Mouse (Mus musculus) liver, embryonic 14.5 days (tissue): ENCODE data around the gene Nfatc4. TPM values are rescaled to one million over a fixed set of nuclear protein-coding genes. Genes with fewer than 3 reads are reported as not detected.

Experiments used
- ATAC-seq: fragments of 200-750 bp; cut with Nextera tagmentation; 2 replicates; pipeline ENCODE4 v1.8.0; 2017; ENCODE audit warnings: moderate number of reproducible peaks, mild to moderate bottlenecking, moderate library complexity; ENCODE audit not compliant: insufficient read depth
- DNase-seq, 3 experiments: peaks; one replicate each; pipeline ENCODE4 v3.0.0-alpha.2; 2012 to 2013; ENCODE audit warnings: low read depth in 3 of 3, low spot score in 3 of 3
- H3K27ac ChIP-seq: fragments of 300-500 bp; sonication (generic); 2 replicates; pipeline ENCODE4 v1.5.1; 2014; ENCODE audit warnings: moderate library complexity, mild to moderate bottlenecking, control low read depth, inconsistent platforms
- H3K27me3 ChIP-seq: fragments of 300-500 bp; sonication (generic); 2 replicates; pipeline ENCODE4 v1.6.1; 2014; ENCODE audit warnings: mild to moderate bottlenecking, low read length, moderate library complexity; ENCODE audit not compliant: control insufficient read depth, insufficient read depth
- H3K36me3 ChIP-seq: fragments of 300-500 bp; sonication (generic); replicated peaks from 2 replicates; pipeline ENCODE4 v1.6.1; 2014; ENCODE audit warnings: low read depth; ENCODE audit not compliant: control insufficient read depth, insufficient read depth
- H3K4me1 ChIP-seq, 2 experiments: fragments of 200-500 bp in 1 of 2; fragments of 300-500 bp in 1 of 2; sonication (generic) in 1 of 2; replicated peaks; 2 replicates each; pipeline ENCODE4 v1.6.1; 2012 to 2014; ENCODE audit warnings: antibody characterized with exemption in 1 of 2, inconsistent platforms in 1 of 2, low read length in 1 of 2; ENCODE audit not compliant: control insufficient read depth in 2 of 2, insufficient read depth in 2 of 2
- H3K4me2 ChIP-seq: fragments of 300-500 bp; sonication (generic); 2 replicates; pipeline ENCODE4 v1.6.1; 2014; ENCODE audit warnings: low read depth, mild to moderate bottlenecking, control low read depth, moderate library complexity
- H3K4me3 ChIP-seq, 2 experiments: fragments of 200-500 bp in 1 of 2; fragments of 300-500 bp in 1 of 2; sonication (generic) in 1 of 2; 2 replicates each; pipeline ENCODE4 v1.5.1; 2012 to 2014; ENCODE audit warnings: low read depth in 2 of 2, low read length in 2 of 2, mild to moderate bottlenecking in 2 of 2, control low read depth in 1 of 2, inconsistent platforms in 1 of 2, moderate library complexity in 1 of 2; ENCODE audit not compliant: insufficient read depth in 1 of 2
- H3K9ac ChIP-seq: fragments of 300-500 bp; sonication (generic); replicated peaks from 2 replicates; pipeline ENCODE4 v1.6.1; 2014; ENCODE audit warnings: mild to moderate bottlenecking, control low read depth, moderate library complexity
- H3K9me3 ChIP-seq: fragments of 300-500 bp; sonication (generic); 2 replicates; pipeline ENCODE4 v1.6.1; 2016; ENCODE audit warnings: low read length, mixed read lengths; ENCODE audit not compliant: control insufficient read depth
- CTCF ChIP-seq: IDR thresholded peaks from 2 replicates; pipeline ENCODE4 v1.5.1; 2016; ENCODE audit warnings: antibody characterized with exemption, low read depth, control low read depth
- EP300 ChIP-seq: IDR thresholded peaks from 2 replicates; pipeline ENCODE4 v1.6.1; 2016; ENCODE audit warnings: antibody characterized with exemption, low read depth
- WGBS: fragments of 180-500 bp; shearing (Covaris S2); extraction: QIAGEN DNeasy Blood & Tissue Kit; methylation state at CpG from one replicate; pipeline ENCODE4 v1.1.7; 2014; ENCODE audit not compliant: insufficient replicate concordance; 5-methylcytosine and 5-hydroxymethylcytosine counted together
- polyA plus RNA-seq, 2 experiments: library from polyadenylated mRNA; depleted of rRNA in 1 of 2; stranded (reverse) in 1 of 2; unstranded in 1 of 2; fragments of >200 nt; fragmentation: Nextera tagmentation in 1 of 2; extraction: Ambion mirVana in 1 of 2; gene quantifications; 2 replicates each; pipeline versions ENCODE4 v1.2.1 to v1.2.3; 2012 to 2014

The Nfatc4 gene
- polyA plus RNA-seq, 2 experiments = 0.33 to 1.0 TPM

- H3K4me1 ChIP-seq = peaks cover 10 to 23% of the 10 kb centered on the region in 2 experiments
- H3K4me3 ChIP-seq = no peak overlapping the region
These were observed 58.0 kb downstream of the Nfatc4 start for GRCm38 (mm10) chr14:55880982-55881381.

GRCm38 (mm10) chr14:55882171-55882641 is 59.3 kb downstream of the Nfatc4 start:
- H3K4me2 ChIP-seq = no peak overlapping the region
- H3K36me3 ChIP-seq = peaks cover 2% of the 10 kb centered on the region; the same call in 1 of the 2 replicates
- no peak overlapping the region for H3K4me3 ChIP-seq
- ATAC-seq (peak; percentile 33), DNase-seq (peak in 2 of 3 experiments; percentile 35)
- TF ChIP-seq EP300 = no peak
- no peak for TF ChIP-seq CTCF
- H3K27ac ChIP-seq = no peak overlapping the region
- peaks cover 13 to 23% of the 10 kb centered on the region in 2 experiments for H3K4me1 ChIP-seq
- H3K27me3 ChIP-seq = no peaks in the 10 kb centered on the region; the same call in none of the 2 replicates
- H3K9ac ChIP-seq = no peak overlapping the region
- 38% methylated on average over 6 of the region's 6 CpGs for WGBS
- H3K9me3 ChIP-seq = no peaks in the 10 kb centered on the region

More at GRCm38 (mm10) chr14:55880982-55881381, 58.0 kb downstream of the Nfatc4 start:
- DNase-seq (no peak), ATAC-seq (no peak)
- WGBS = 43% methylated on average over 8 of the region's 8 CpGs
- no peak overlapping the region for H3K4me2 ChIP-seq
- no peaks in the 10 kb centered on the region; the same call in none of the 2 replicates for H3K27me3 ChIP-seq
- no peaks in the 10 kb centered on the region for H3K36me3 ChIP-seq
- H3K27ac ChIP-seq = no peak overlapping the region
- no peaks in the 10 kb centered on the region for H3K9me3 ChIP-seq
- H3K9ac ChIP-seq = no peak overlapping the region
- TF ChIP-seq EP300 (no peak), CTCF (no peak)

GRCm38 (mm10) chr14:55883149-55883661 is 60.3 kb downstream of the Nfatc4 start:
- Histone ChIP-seq H3K27ac (no peak overlapping the region), H3K9ac (no peak overlapping the region), H3K36me3 (peaks cover 11% of the 10 kb centered on the region), H3K4me2 (no peak overlapping the region), H3K4me3 (no peak overlapping the region), H3K9me3 (no peaks in the 10 kb centered on the region), H3K4me1 (peaks cover 13 to 19% of the 10 kb centered on the region in 2 experiments), H3K27me3 (no peaks in the 10 kb centered on the region)
- DNase-seq (no peak), ATAC-seq (no peak)
- TF ChIP-seq CTCF = no peak
- TF ChIP-seq EP300 = no peak
- WGBS = 80% methylated on average over 13 of the region's 13 CpGs

Other genes starting within 250 kb of the Nfatc4 start
Only the 30 nearest of the 34 such genes appear.
- 36.2 and 56.0 TPM in 2 replicates for gene Psme2, start 232.0 kb upstream of the Nfatc4 start, polyA plus RNA-seq (2012; rRNA removed)
- 181 and 190 TPM in 2 replicates for gene Psme2, start 232.0 kb upstream of the Nfatc4 start, polyA plus RNA-seq (2014; fragmentation: Nextera tagmentation; extraction: Ambion mirVana)
- gene Rnf31, start 231.4 kb upstream of the Nfatc4 start, polyA plus RNA-seq (2012; rRNA removed) = 6.2 and 6.5 TPM in 2 replicates
- 6.6 and 7.6 TPM in 2 replicates for gene Rnf31, start 231.4 kb upstream of the Nfatc4 start, polyA plus RNA-seq (2014; fragmentation: Nextera tagmentation; extraction: Ambion mirVana)
- gene Irf9, start 219.6 kb upstream of the Nfatc4 start, polyA plus RNA-seq (2012; rRNA removed) = 13.5 and 15.1 TPM in 2 replicates
- gene Irf9, start 219.6 kb upstream of the Nfatc4 start, polyA plus RNA-seq (2014; fragmentation: Nextera tagmentation; extraction: Ambion mirVana) = 11.2 and 13.8 TPM in 2 replicates
- gene Rec8, start 205.1 kb upstream of the Nfatc4 start, polyA plus RNA-seq (2012; rRNA removed) = 1.7 and 1.9 TPM in 2 replicates
- gene Rec8, start 205.1 kb upstream of the Nfatc4 start, polyA plus RNA-seq (2014; fragmentation: Nextera tagmentation; extraction: Ambion mirVana) = 0.87 and 1.0 TPM in 2 replicates
- 13.5 and 27.6 TPM in 2 replicates for gene Ipo4, start 187.2 kb upstream of the Nfatc4 start, polyA plus RNA-seq (2012; rRNA removed)
- 22.6 and 27.9 TPM in 2 replicates for gene Ipo4, start 187.2 kb upstream of the Nfatc4 start, polyA plus RNA-seq (2014; fragmentation: Nextera tagmentation; extraction: Ambion mirVana)
- gene Gm49378, start 185.2 kb upstream of the Nfatc4 start, polyA plus RNA-seq (2012; rRNA removed) = 2.0 and 3.4 TPM in 2 replicates
- gene Gm49378, start 185.2 kb upstream of the Nfatc4 start, polyA plus RNA-seq (2014; fragmentation: Nextera tagmentation; extraction: Ambion mirVana) = 2.0 and 2.9 TPM in 2 replicates
- 26.4 and 33.2 TPM in 2 replicates for gene Tm9sf1, start 179.3 kb upstream of the Nfatc4 start, polyA plus RNA-seq (2012; rRNA removed)
- 42.8 and 45.4 TPM in 2 replicates for gene Tm9sf1, start 179.3 kb upstream of the Nfatc4 start, polyA plus RNA-seq (2014; fragmentation: Nextera tagmentation; extraction: Ambion mirVana)
- gene Tssk4, start 173.0 kb upstream of the Nfatc4 start, polyA plus RNA-seq (2012; rRNA removed) = 0.34 and 0.39 TPM in 2 replicates
- gene Tssk4, start 173.0 kb upstream of the Nfatc4 start, polyA plus RNA-seq (2014; fragmentation: Nextera tagmentation; extraction: Ambion mirVana) = 0.19 and 0.23 TPM in 2 replicates
- gene Mdp1, start 162.6 kb upstream of the Nfatc4 start, polyA plus RNA-seq (2012; rRNA removed) = 11.6 and 13.4 TPM in 2 replicates
- gene Mdp1, start 162.6 kb upstream of the Nfatc4 start, polyA plus RNA-seq (2014; fragmentation: Nextera tagmentation; extraction: Ambion mirVana) = 15.5 and 16.6 TPM in 2 replicates
- 10.6 and 14.1 TPM in 2 replicates for gene Gmpr2, start 151.2 kb upstream of the Nfatc4 start, polyA plus RNA-seq (2012; rRNA removed)
- gene Gmpr2, start 151.2 kb upstream of the Nfatc4 start, polyA plus RNA-seq (2014; fragmentation: Nextera tagmentation; extraction: Ambion mirVana) = 17.9 and 18.2 TPM in 2 replicates
- gene Nedd8, start 151.0 kb upstream of the Nfatc4 start, polyA plus RNA-seq (2012; rRNA removed) = 101 and 168 TPM in 2 replicates
- gene Nedd8, start 151.0 kb upstream of the Nfatc4 start, polyA plus RNA-seq (2014; fragmentation: Nextera tagmentation; extraction: Ambion mirVana) = 279 and 286 TPM in 2 replicates
- 13.4 and 16.6 TPM in 2 replicates for gene Tinf2, start 141.3 kb upstream of the Nfatc4 start, polyA plus RNA-seq (2012; rRNA removed)
- 19.0 and 19.3 TPM in 2 replicates for gene Tinf2, start 141.3 kb upstream of the Nfatc4 start, polyA plus RNA-seq (2014; fragmentation: Nextera tagmentation; extraction: Ambion mirVana)
- gene Tgm1, start 109.2 kb upstream of the Nfatc4 start, polyA plus RNA-seq (2012; rRNA removed) = 2.0 and 2.4 TPM in 2 replicates
- gene Tgm1, start 109.2 kb upstream of the Nfatc4 start, polyA plus RNA-seq (2014; fragmentation: Nextera tagmentation; extraction: Ambion mirVana) = 2.0 and 2.3 TPM in 2 replicates
- 10.9 and 12.8 TPM in 2 replicates for gene Rabggta, start 100.9 kb upstream of the Nfatc4 start, polyA plus RNA-seq (2012; rRNA removed)
- gene Rabggta, start 100.9 kb upstream of the Nfatc4 start, polyA plus RNA-seq (2014; fragmentation: Nextera tagmentation; extraction: Ambion mirVana) = 7.4 and 8.1 TPM in 2 replicates
- gene Dhrs1, start 77.5 kb upstream of the Nfatc4 start, polyA plus RNA-seq (2012; rRNA removed) = 21.2 and 31.0 TPM in 2 replicates
- gene Dhrs1, start 77.5 kb upstream of the Nfatc4 start, polyA plus RNA-seq (2014; fragmentation: Nextera tagmentation; extraction: Ambion mirVana) = 34.4 and 40.4 TPM in 2 replicates
- gene Nop9, start 77.5 kb upstream of the Nfatc4 start, polyA plus RNA-seq (2012; rRNA removed) = 13.1 and 13.2 TPM in 2 replicates
- 20.8 and 27.5 TPM in 2 replicates for gene Nop9, start 77.5 kb upstream of the Nfatc4 start, polyA plus RNA-seq (2014; fragmentation: Nextera tagmentation; extraction: Ambion mirVana)
- 37.3 and 42.1 TPM in 2 replicates for gene Cideb, start 64.7 kb upstream of the Nfatc4 start, polyA plus RNA-seq (2012; rRNA removed)
- 40.0 and 42.8 TPM in 2 replicates for gene Cideb, start 64.7 kb upstream of the Nfatc4 start, polyA plus RNA-seq (2014; fragmentation: Nextera tagmentation; extraction: Ambion mirVana)
- gene Ltb4r2, start 61.7 kb upstream of the Nfatc4 start, polyA plus RNA-seq (2012; rRNA removed) = 0.65 and 0.67 TPM in 2 replicates
- gene Ltb4r2, start 61.7 kb upstream of the Nfatc4 start, polyA plus RNA-seq (2014; fragmentation: Nextera tagmentation; extraction: Ambion mirVana) = 0.39 and 0.67 TPM in 2 replicates
- gene Ltb4r1, start 57.2 kb upstream of the Nfatc4 start, polyA plus RNA-seq (2012; rRNA removed) = 2.9 and 3.3 TPM in 2 replicates
- 1.7 and 2.7 TPM in 2 replicates for gene Ltb4r1, start 57.2 kb upstream of the Nfatc4 start, polyA plus RNA-seq (2014; fragmentation: Nextera tagmentation; extraction: Ambion mirVana)
- 0.88 and 1.0 TPM in 2 replicates for gene Adcy4, start 39.0 kb upstream of the Nfatc4 start, polyA plus RNA-seq (2012; rRNA removed)
- 0.66 and 1.2 TPM in 2 replicates for gene Adcy4, start 39.0 kb upstream of the Nfatc4 start, polyA plus RNA-seq (2014; fragmentation: Nextera tagmentation; extraction: Ambion mirVana)
- 13.1 and 15.1 TPM in 2 replicates for gene Ripk3, start 34.3 kb upstream of the Nfatc4 start, polyA plus RNA-seq (2012; rRNA removed)
- 18.2 and 22.0 TPM in 2 replicates for gene Ripk3, start 34.3 kb upstream of the Nfatc4 start, polyA plus RNA-seq (2014; fragmentation: Nextera tagmentation; extraction: Ambion mirVana)
- gene Nynrin, start 30.9 kb downstream of the Nfatc4 start, polyA plus RNA-seq (2012; rRNA removed) = 1.7 and 1.9 TPM in 2 replicates
- 1.2 and 1.4 TPM in 2 replicates for gene Nynrin, start 30.9 kb downstream of the Nfatc4 start, polyA plus RNA-seq (2014; fragmentation: Nextera tagmentation; extraction: Ambion mirVana)
- gene Cbln3, start 61.2 kb downstream of the Nfatc4 start, polyA plus RNA-seq (2012; rRNA removed) = 0.15 and 0.16 TPM in 2 replicates
- 0.06 and 0.15 TPM in 2 replicates for gene Cbln3, start 61.2 kb downstream of the Nfatc4 start, polyA plus RNA-seq (2014; fragmentation: Nextera tagmentation; extraction: Ambion mirVana)
- gene Khnyn, start 61.8 kb downstream of the Nfatc4 start, polyA plus RNA-seq (2012; rRNA removed) = 5.8 and 7.5 TPM in 2 replicates
- gene Khnyn, start 61.8 kb downstream of the Nfatc4 start, polyA plus RNA-seq (2014; fragmentation: Nextera tagmentation; extraction: Ambion mirVana) = 2.4 and 2.8 TPM in 2 replicates
- 6.1 and 6.7 TPM in 2 replicates for gene Sdr39u1, start 77.1 kb downstream of the Nfatc4 start, polyA plus RNA-seq (2012; rRNA removed)
- gene Sdr39u1, start 77.1 kb downstream of the Nfatc4 start, polyA plus RNA-seq (2014; fragmentation: Nextera tagmentation; extraction: Ambion mirVana) = 11.8 and 12.0 TPM in 2 replicates
- gene Cma1, start 121.5 kb downstream of the Nfatc4 start, polyA plus RNA-seq (2012; rRNA removed) = 0.12 and 0.13 TPM in 2 replicates
- gene Cma1, start 121.5 kb downstream of the Nfatc4 start, polyA plus RNA-seq (2014; fragmentation: Nextera tagmentation; extraction: Ambion mirVana) = 0.15 and 0.25 TPM in 2 replicates
- not detected in 2 replicates for gene Cma2, start 127.8 kb downstream of the Nfatc4 start, polyA plus RNA-seq (2012; rRNA removed)
- not detected in 2 replicates for gene Cma2, start 127.8 kb downstream of the Nfatc4 start, polyA plus RNA-seq (2014; fragmentation: Nextera tagmentation; extraction: Ambion mirVana)
- gene Mcpt1, start 194.8 kb downstream of the Nfatc4 start, polyA plus RNA-seq (2012; rRNA removed) = not detected in 2 replicates
- gene Mcpt1, start 194.8 kb downstream of the Nfatc4 start, polyA plus RNA-seq (2014; fragmentation: Nextera tagmentation; extraction: Ambion mirVana) = not detected in 2 replicates
- gene Mcpt9, start 207.4 kb downstream of the Nfatc4 start, polyA plus RNA-seq (2012; rRNA removed) = not detected in 2 replicates
- gene Mcpt9, start 207.4 kb downstream of the Nfatc4 start, polyA plus RNA-seq (2014; fragmentation: Nextera tagmentation; extraction: Ambion mirVana) = not detected in 2 replicates
- 0.06 and 0.11 TPM in 2 replicates for gene Mcpt2, start 218.9 kb downstream of the Nfatc4 start, polyA plus RNA-seq (2012; rRNA removed)
- gene Mcpt2, start 218.9 kb downstream of the Nfatc4 start, polyA plus RNA-seq (2014; fragmentation: Nextera tagmentation; extraction: Ambion mirVana) = 0.13 and 0.22 TPM in 2 replicates